Mouse (Mus musculus) erythroblast, embryonic 14.5 days (primary cell): ENCODE measurements around the gene Vps39.

Experiments
- GATA1 ChIP-seq: IDR thresholded peaks from 2 replicates; pipeline ENCODE4 v1.6.1; 2012; ENCODE audit warnings: low read length, inconsistent platforms, mixed read lengths
- TAL1 ChIP-seq: IDR thresholded peaks from 3 replicates; pipeline ENCODE4 v1.6.1; 2012; ENCODE audit warnings: low read length, inconsistent platforms, mixed read lengths

GRCm38 (mm10) chr2:120392406-120392805 is 39.5 kb upstream of the Vps39 start:
- TF ChIP-seq TAL1 (no peak), GATA1 (no peak)
